In genomic region chr1:186583933-186584332, GRCm38 (mm10) we compare ENCODE assay signal across 24 mouse cellular contexts.
A peak's percentile ranks its signal among the peaks of the same experiment; 100 is the strongest.
DNase-seq lines count a peak whose midpoint lies in the region; ATAC-seq lines count a peak whose summit lies in the region.
"Had no signal": no experiment of that assay in that cellular context is flagged by ENCODE, and none has a peak within 500 bp of the region (broad histone marks: within the 10 kb centered on the region; RNA-seq: fewer than 3 reads in every experiment).

No protein-coding gene starts in this region.

- peak; percentile 34 for DNase-seq in gastrocnemius, postnatal 25 days
- DNase-seq in gastrocnemius, postnatal 4 days (ENCODE audit: low spot score in 2 of 2), result no peak
- DNase-seq in 3134 (ENCODE audit: extremely low read depth, insufficient read length, low spot score) (peak; percentile 42), NIH3T3 (ENCODE audit: low read depth) (peak; percentile 38)
- DNase-seq in adrenal gland, postnatal 36 days, result no peak
- no peak for DNase-seq in adrenal gland, adult 8-10 months
- DNase-seq: adrenal gland, postnatal 14 days; B cell, adult 2 months; cerebellum, adult 18-20 months; cerebellum, postnatal 10 days; heart, adult 2 months; heart, postnatal 14 days; kidney, adult 11 months; kidney, postnatal 14 days; layer of hippocampus, adult 9-11 months; liver, embryonic 13.5 days; lung, adult 2 months; lung, postnatal 10 days; thymus, adult 18-20 months; thymus, postnatal 25 days had no signal

- peak; percentile 46 for ATAC-seq in megakaryocyte progenitor cell, adult 5-6 weeks (replicated peaks; ENCODE audit: poor library complexity)
- ATAC-seq: forebrain, embryonic 13.5 days; inflammation-experienced regulatory T-cells, adult 6 months; midbrain, embryonic 15.5 days had no signal

Comparison
In these comparisons a context has a peak if more than half of its experiments do, and no peak if none do; other contexts are left out.
1. DNase-seq: peak in gastrocnemius, postnatal 25 days (single experiment), 3134 (single experiment) and NIH3T3 (single experiment); none in gastrocnemius, postnatal 4 days (0 of 2), adrenal gland, postnatal 36 days (0 of 2) and adrenal gland, adult 8-10 months (single experiment).